Mouse (Mus musculus): ENCODE measurements around the gene Slamf6.

- no peak for TF ChIP-seq CTCF (IDR thresholded peaks at IDR 0.05; ENCODE audit: extremely low read depth, insufficient read depth, insufficient read length, insufficient replicate concordance)
- no peak for TF ChIP-seq POLR2A (IDR thresholded peaks at IDR 0.05; ENCODE audit: low read depth, low read length)
Measured at GRCm38 (mm10) chr1:171991883-171992282, 74.6 kb downstream of the Slamf6 start.

All from spleen, adult 2 months (tissue).